Mouse (Mus musculus): ENCODE data around the gene Zic4. TPM values are rescaled to one million over a fixed set of nuclear protein-coding genes. Genes with fewer than 3 reads are reported as not detected.

Zic4 gene
- polyA plus RNA-seq, 1 experiment from 2014 or later = 46.7 TPM

DNA sequence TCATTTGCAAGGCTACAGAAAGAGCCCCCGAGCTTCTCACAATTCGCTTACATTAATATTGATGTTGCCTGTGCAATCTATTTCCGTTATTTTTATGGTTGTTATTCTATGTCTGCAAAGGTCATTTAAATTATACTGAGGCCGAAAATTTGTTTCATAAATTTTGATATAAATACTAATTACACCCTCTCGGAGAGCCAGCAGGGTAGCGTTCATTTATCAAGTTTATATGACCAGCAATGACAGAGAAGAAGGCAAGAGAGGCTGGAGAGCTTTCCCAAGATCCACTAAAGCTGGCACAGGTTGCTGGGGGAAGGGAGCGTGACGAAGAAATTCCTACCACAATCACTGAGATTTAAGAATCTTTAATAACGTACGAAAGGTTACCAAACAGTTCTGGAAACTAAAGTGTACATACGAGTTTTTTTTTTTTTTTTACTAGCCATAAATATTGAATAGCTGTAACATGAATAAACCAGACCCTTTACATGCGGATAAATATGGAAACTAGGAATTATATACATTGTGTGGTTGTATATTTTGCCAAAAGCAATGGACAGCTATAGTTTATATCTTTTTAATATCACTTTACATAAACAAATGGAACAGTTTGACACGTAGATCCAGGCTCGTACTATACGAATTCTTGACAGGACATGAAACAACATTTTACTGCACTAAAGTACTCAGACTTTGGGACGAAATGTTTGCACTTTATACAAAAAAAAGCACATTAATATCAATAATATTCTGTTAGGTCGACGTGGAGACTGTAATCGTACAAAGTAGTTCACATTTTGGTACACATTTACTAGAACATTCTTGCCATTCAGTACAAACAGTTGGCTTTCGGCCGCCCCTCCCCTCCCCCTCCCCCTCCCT, 1.8 kb upstream of the Zic4 start:
- 2% methylated on average over 21 of the region's 21 CpGs for WGBS
- Histone ChIP-seq H3K9ac (replicated peaks; ENCODE audit: low read depth, low read length) (peak overlapping the region; percentile 92), H3K4me1 (ENCODE audit: control insufficient read depth, insufficient read depth, low read length) (no peaks in the 10 kb centered on the region; the same call in 1 of the 2 replicates), H3K27ac (ENCODE audit: low read depth, low read length) (peak overlapping the region; percentile 97), H3K27me3 (ENCODE audit: control insufficient read depth, insufficient read depth, low read length) (peaks cover 7% of the 10 kb centered on the region), H3K4me3 (ENCODE audit: low read depth, low read length) (peak overlapping the region; percentile 59), H3K4me2 (ENCODE audit: low read depth, low read length) (peak overlapping the region; percentile 48), H3K36me3 (ENCODE audit: control insufficient read depth, insufficient read depth, low read length) (no peaks in the 10 kb centered on the region; the same call in 1 of the 2 replicates), H3K9me3 (ENCODE audit: control insufficient read depth, low read length) (no peaks in the 10 kb centered on the region)
- ATAC-seq (ENCODE audit: low read depth) = no peak

DNA sequence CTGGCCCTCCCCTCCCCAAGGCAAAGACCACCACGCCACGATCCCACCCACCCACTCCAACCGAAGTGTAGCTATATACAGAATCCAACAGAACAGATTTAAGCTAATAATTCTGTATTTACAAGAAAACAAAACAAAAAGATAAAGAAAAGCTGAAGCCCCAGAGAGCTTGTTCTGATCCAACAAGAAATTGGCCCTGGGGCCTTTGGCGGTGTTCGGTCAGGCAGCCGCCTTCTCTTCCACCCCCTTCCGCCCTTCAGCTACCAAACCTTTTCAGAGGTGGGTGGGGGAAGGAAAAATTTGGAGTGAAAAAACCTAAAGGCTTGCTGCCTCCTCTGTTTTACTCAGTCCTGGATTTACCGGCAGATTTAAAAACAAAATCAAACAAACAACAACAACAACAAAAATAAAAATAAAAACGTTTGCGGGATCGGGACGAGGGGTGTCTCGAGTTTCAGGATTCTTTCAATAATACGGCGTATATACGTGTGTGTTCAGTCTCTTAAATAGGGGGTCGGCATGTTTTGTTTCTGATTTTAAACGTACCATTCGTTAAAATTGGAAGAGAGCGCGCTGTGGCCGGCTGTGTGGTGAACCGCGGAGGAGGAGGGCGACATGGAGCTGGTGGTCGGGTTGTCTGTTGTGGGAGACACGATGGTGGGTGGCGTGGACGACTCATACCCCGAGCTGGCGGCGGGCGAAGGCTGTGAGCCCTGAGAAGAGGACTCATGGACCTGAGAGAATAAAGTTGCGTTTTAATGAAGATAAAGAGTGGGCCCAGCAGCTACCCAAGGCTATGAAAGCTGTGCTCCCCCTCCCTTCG, 969 bp upstream of the Zic4 start:
- 2% methylated on average over 35 of the region's 35 CpGs for WGBS
- Histone ChIP-seq H3K4me3 (ENCODE audit: low read depth, low read length) (peak overlapping the region; percentile 59), H3K4me1 (ENCODE audit: control insufficient read depth, insufficient read depth, low read length) (no peaks in the 10 kb centered on the region; the same call in 1 of the 2 replicates), H3K9ac (replicated peaks; ENCODE audit: low read depth, low read length) (peak overlapping the region; percentile 92), H3K4me2 (ENCODE audit: low read depth, low read length) (peak overlapping the region; percentile 48), H3K27me3 (ENCODE audit: control insufficient read depth, insufficient read depth, low read length) (peaks cover 7% of the 10 kb centered on the region), H3K27ac (ENCODE audit: low read depth, low read length) (peak overlapping the region; percentile 97), H3K36me3 (ENCODE audit: control insufficient read depth, insufficient read depth, low read length) (no peaks in the 10 kb centered on the region; the same call in 1 of the 2 replicates), H3K9me3 (ENCODE audit: control insufficient read depth, low read length) (no peaks in the 10 kb centered on the region)
- no peak for ATAC-seq (ENCODE audit: low read depth)

DNA sequence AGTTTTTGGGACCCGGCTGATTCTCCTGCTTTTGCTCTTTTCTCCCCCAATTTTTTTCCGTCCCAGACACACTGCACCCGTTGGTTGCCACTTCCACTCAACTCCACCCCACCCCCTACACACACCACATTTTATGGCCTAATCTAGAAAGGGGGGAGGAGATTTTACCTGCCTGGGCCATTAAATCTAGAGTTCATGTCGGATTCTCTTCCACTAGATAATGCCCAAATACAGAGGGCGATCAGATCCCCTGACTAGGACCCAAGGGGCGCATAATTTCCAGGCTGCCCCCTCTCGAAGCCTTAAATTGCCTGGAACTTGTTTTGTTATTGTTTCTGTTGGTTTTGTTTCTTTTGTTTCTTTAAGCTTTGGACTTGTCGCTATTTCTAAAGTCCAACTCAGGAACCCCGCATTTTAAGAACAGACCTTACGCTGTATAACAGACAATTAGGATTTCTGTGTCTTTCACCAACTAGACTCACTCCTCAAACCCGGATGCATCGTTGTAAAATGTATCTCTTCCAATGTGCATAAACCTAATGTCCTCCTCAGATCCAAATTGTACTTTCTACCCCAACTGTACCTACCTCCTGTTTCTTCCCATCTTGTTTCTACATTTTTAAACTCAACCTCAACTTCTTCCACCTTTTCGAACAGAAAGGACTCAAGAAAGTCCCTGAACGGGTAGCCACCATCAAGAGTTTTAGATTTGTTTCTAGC, 958 bp downstream of the Zic4 start:
- ATAC-seq (ENCODE audit: low read depth) = no peak
- Histone ChIP-seq H3K9me3 (ENCODE audit: control insufficient read depth, low read length) (no peaks in the 10 kb centered on the region), H3K4me2 (ENCODE audit: low read depth, low read length) (peak overlapping the region; percentile 48), H3K4me1 (ENCODE audit: control insufficient read depth, insufficient read depth, low read length) (no peaks in the 10 kb centered on the region), H3K27ac (ENCODE audit: low read depth, low read length) (peak overlapping the region; percentile 97), H3K27me3 (ENCODE audit: control insufficient read depth, insufficient read depth, low read length) (peaks cover 4% of the 10 kb centered on the region; the same call in 1 of the 2 replicates), H3K4me3 (ENCODE audit: low read depth, low read length) (peak overlapping the region; percentile 59), H3K36me3 (ENCODE audit: control insufficient read depth, insufficient read depth, low read length) (no peaks in the 10 kb centered on the region; the same call in 1 of the 2 replicates), H3K9ac (replicated peaks; ENCODE audit: low read depth, low read length) (peak overlapping the region; percentile 92)
- WGBS = 1% methylated on average over 14 of the region's 14 CpGs

DNA sequence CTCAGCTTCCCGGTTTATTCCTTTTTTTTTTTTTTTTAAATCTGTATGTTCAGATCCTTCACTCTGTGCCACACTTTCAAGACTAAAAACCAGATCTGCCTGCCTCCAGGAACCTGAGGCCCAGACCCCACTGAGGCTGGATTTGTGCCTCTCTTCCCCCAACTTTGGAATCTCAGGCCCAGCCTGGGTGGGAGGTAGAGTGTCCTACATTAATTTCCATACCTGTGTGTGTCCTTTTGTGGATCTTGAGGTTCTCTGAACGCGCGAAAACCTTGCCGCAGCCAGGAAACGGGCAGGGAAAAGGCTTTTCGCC, 1.6 kb downstream of the Zic4 start:
- Histone ChIP-seq H3K4me1 (ENCODE audit: control insufficient read depth, insufficient read depth, low read length) (no peaks in the 10 kb centered on the region), H3K4me2 (ENCODE audit: low read depth, low read length) (peak overlapping the region; percentile 48), H3K27me3 (ENCODE audit: control insufficient read depth, insufficient read depth, low read length) (peaks cover 4% of the 10 kb centered on the region; the same call in 1 of the 2 replicates), H3K9me3 (ENCODE audit: control insufficient read depth, low read length) (no peaks in the 10 kb centered on the region), H3K9ac (replicated peaks; ENCODE audit: low read depth, low read length) (peak overlapping the region; percentile 92), H3K36me3 (ENCODE audit: control insufficient read depth, insufficient read depth, low read length) (no peaks in the 10 kb centered on the region; the same call in 1 of the 2 replicates), H3K4me3 (ENCODE audit: low read depth, low read length) (peak overlapping the region; percentile 59), H3K27ac (ENCODE audit: low read depth, low read length) (peak overlapping the region; percentile 97)
- WGBS = 2% methylated on average over 7 of the region's 7 CpGs
- ATAC-seq (ENCODE audit: low read depth) = no peak

DNA sequence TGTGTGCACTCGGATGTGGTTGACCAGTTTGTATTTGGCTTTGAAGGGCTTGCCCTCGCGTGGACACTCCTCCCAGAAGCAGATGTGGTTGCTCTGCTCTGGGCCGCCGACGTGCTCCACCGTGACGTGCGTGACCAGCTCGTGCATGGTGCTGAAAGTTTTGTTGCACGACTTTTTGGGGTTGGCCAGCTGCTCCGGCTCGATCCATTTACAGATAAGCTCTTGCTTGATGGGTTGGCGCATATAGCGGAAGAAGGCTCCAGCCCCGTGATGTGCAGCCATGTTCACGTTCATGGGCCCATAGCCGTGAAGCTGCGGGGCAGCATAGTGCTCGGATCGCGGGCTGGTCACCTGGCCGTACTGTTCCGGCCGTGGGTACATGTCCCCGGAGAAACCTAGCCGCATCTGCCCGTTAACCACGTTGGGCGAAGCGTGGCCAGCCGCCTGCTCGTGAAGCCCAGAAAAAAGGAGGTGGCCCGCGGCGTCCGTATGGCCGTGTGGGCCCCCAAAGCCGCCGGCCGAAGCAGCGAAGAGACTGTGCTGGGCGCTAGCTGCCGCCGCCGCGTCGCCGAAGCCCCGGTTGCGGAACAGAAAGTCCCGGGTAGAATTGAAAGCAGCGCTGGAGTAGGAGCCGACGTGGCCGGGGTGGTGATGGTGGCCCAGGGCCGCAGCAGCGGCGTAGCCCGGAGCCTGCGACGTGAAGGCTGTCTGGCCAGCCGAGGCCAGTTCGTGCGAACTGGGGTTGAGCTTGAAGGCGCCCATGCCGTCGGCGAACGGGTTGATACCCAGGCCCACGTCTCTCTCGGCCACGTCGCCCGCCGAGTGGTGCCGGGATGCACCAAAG, 2.1 kb downstream of the Zic4 start:
- Histone ChIP-seq H3K4me1 (ENCODE audit: control insufficient read depth, insufficient read depth, low read length) (no peaks in the 10 kb centered on the region), H3K4me2 (ENCODE audit: low read depth, low read length) (peak overlapping the region; percentile 48), H3K9ac (replicated peaks; ENCODE audit: low read depth, low read length) (peak overlapping the region; percentile 92), H3K27ac (ENCODE audit: low read depth, low read length) (peak overlapping the region; percentile 97), H3K4me3 (ENCODE audit: low read depth, low read length) (peak overlapping the region; percentile 59), H3K36me3 (ENCODE audit: control insufficient read depth, insufficient read depth, low read length) (no peaks in the 10 kb centered on the region; the same call in 1 of the 2 replicates), H3K27me3 (ENCODE audit: control insufficient read depth, insufficient read depth, low read length) (peaks cover under 1% of the 10 kb centered on the region; the same call in 1 of the 2 replicates), H3K9me3 (ENCODE audit: control insufficient read depth, low read length) (no peaks in the 10 kb centered on the region)
- peak; percentile 18 for ATAC-seq (ENCODE audit: low read depth)
- WGBS = under 1% methylated on average over 77 of the region's 77 CpGs

DNA sequence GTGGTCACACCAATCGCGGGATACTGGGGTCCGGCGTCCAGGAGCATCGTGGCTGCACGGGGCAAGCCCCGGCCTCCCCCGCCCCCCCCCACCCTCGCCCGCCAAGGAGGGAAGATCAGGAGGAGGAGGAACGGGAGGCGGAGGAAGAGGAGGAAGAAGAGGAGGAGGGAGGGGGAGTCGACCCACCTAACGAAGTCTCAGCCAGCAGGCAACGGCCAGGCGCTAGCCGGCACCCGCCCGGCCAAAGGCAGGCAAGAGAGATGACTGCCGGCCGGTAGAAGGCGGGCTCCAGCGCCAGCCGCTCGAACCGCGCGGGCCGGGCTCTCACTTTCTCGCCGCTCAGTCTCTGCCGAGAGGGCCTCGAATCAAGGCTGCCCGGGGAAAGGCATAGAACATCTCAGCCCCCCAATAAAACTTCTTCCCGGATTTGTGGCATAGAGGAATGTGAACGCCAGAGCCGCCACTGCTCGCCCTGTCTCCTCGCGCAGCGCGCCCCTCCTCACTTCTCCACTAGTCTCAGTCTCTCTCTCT, 2.8 kb downstream of the Zic4 start:
- Histone ChIP-seq H3K9me3 (ENCODE audit: control insufficient read depth, low read length) (no peaks in the 10 kb centered on the region), H3K9ac (replicated peaks; ENCODE audit: low read depth, low read length) (peak overlapping the region; percentile 92), H3K4me2 (ENCODE audit: low read depth, low read length) (peak overlapping the region; percentile 48), H3K4me3 (ENCODE audit: low read depth, low read length) (peak overlapping the region; percentile 59), H3K27ac (ENCODE audit: low read depth, low read length) (peak overlapping the region; percentile 97), H3K4me1 (ENCODE audit: control insufficient read depth, insufficient read depth, low read length) (no peaks in the 10 kb centered on the region), H3K36me3 (ENCODE audit: control insufficient read depth, insufficient read depth, low read length) (no peaks in the 10 kb centered on the region; the same call in 1 of the 2 replicates), H3K27me3 (ENCODE audit: control insufficient read depth, insufficient read depth, low read length) (no peaks in the 10 kb centered on the region)
- peak; percentile 28 for ATAC-seq (ENCODE audit: low read depth)
- WGBS = under 1% methylated on average over 32 of the region's 42 CpGs

DNA sequence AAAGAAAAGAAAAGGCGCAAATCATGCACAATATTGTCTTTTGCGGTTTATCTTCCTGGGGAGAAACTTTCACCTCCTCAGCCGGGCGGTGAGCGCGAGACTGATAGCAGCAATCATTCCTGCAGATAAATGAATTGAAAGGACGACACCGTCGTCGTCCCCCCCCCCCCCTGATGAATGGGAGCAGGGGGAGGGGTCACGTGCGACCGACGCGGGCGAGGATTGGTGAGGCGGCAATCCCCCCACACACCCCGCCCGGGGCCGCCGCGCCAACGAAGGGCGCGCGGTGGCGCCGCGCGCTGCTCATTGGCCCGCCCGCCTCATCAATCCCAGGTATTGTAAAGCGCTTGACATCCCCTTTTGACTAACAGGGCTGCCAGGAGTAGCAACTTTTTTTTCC, 3.5 kb downstream of the Zic4 start, which contains the start of gene Zic1:
TSS of gene Zic1 (minus strand) at position 147 of the 400 bp plus-strand sequence.
- ATAC-seq (ENCODE audit: low read depth) = peak; percentile 91
- Histone ChIP-seq H3K9me3 (ENCODE audit: control insufficient read depth, low read length) (no peaks in the 10 kb centered on the region), H3K36me3 (ENCODE audit: control insufficient read depth, insufficient read depth, low read length) (no peaks in the 10 kb centered on the region; the same call in 1 of the 2 replicates), H3K9ac (replicated peaks; ENCODE audit: low read depth, low read length) (peak within 1 kb of the TSS; percentile 92), H3K4me3 (ENCODE audit: low read depth, low read length) (peak within 1 kb of the TSS; percentile 59), H3K27me3 (ENCODE audit: control insufficient read depth, insufficient read depth, low read length) (peaks cover 6% of the 10 kb centered on the region), H3K4me2 (ENCODE audit: low read depth, low read length) (peak within 1 kb of the TSS; percentile 48), H3K4me1 (ENCODE audit: control insufficient read depth, insufficient read depth, low read length) (peaks cover 3% of the 10 kb centered on the region; the same call in 1 of the 2 replicates), H3K27ac (ENCODE audit: low read depth, low read length) (peak within 1 kb of the TSS; percentile 97)
- under 1% methylated on average over 26 of the region's 33 CpGs for WGBS
